Mouse (Mus musculus) testis, postnatal 14 days (tissue): Measurements from ENCODE around the gene Dennd1b.

Source experiments
- DNase-seq: peaks from one replicate; pipeline ENCODE4 v3.0.0; 2021; ENCODE audit warnings: low spot score

Dennd1b gene

DNA sequence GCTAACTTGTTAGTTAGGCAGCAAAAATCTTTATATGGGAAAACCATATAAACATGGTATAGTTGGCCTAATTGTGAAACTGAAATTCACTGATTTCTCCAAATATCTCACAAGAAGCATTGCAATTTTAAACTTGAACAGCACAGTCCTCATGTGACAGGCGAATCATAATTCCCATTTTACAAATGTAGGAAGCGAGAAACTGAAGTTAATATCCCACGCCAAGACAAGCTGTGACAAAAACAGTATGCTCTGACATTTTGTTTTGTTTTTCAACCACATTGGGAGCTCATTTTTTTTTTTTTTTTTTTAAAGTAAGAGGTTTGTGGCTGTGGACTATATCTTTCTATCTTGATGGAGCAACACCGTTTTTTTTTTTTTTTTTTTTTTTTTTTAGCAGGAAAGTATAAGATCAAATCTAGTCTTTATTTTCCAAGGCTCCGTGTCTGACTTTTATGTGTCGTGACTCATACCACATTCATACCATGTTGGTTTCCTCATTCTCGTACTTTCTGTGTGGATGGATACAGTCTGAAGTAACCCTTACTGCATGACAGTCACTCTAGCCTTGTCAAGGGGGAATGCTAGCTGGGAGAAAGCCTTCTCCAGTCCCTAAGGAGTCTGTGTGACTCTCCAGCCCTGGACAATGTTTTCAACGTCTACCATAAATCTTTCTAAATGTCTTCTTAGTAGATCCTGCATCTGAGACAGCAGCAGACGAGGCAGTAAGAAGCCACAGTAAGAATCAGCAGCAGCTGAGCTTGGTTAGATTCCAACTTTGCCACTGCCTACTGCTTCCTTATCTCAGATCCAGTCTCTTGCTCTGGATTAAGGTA lies 751 bp upstream of the Dennd1b start:
- DNase-seq: no peak

DNA sequence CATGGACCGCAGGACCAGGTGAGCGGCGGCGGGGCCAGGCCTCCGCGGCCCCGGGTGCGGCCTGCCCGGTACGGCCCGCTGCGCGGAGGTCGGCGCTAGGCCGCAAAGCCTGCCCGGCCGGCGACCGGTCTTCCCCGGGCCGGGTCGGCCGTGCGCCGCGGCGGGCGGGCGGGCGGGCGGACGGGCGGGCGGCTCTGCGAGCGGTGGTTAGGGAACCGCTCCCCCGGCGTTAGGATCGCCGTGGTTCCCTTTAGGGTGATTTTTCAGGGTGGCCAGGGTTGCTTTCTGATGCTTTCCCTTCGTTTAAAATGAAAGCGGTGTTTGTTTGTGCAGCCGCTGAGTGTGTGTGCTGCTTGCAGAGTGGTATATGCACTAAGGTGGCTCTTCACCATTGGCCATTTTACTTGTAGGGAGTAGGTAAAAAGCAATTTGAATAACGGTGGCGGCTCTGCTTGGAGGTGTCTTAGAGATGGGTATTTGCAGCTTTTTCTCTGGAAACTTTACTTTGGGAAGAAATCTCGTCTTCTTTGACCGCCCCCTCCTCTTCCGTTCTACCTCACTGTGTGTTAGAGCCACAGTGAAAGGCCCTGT lies 728 bp downstream of the Dennd1b start:
- DNase-seq: peak; percentile 74

DNA sequence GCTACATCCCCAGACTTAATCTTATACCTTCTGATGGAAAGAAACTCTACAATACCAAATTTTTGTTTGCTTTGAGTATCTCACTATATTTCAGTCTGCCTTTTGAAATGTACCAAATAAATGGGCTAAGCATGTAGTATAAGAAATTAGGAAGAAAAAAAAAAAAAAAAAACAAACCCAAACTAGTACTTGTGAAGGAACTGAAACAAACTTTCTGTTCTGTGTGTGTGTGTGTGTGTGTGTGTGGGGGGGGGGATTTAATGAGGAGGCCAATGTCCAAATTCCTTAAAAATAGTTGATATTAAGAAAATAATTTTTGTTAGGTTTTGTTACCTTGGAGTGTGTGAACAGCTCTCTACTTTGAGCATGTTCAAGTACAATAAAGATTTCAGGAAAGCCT lies 1.8 kb downstream of the Dennd1b start:
- no peak for DNase-seq

DNA sequence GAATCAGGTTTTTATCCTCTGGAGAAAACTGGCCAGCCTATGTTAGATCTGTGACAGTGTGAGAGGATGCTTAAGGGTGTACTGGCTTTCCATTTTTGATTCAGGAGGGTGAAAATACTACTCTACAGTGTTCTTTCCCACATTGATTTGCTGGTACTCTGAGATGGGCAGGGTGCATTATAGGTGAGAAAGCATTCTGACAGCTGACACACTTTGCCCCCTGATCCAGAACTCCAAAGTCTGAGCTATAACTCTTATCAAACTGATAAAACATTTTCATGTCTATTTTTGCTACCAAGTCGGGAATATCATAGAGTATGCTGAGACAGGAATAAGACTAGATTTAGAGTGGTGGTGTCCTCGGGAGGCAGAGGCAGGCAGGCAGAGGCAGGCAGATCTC lies 2.3 kb downstream of the Dennd1b start:
- DNase-seq: no peak

- DNase-seq: no peak
These were observed 4.2 kb downstream of the Dennd1b start for GRCm38 (mm10) chr1:138967450-138967849.

DNA sequence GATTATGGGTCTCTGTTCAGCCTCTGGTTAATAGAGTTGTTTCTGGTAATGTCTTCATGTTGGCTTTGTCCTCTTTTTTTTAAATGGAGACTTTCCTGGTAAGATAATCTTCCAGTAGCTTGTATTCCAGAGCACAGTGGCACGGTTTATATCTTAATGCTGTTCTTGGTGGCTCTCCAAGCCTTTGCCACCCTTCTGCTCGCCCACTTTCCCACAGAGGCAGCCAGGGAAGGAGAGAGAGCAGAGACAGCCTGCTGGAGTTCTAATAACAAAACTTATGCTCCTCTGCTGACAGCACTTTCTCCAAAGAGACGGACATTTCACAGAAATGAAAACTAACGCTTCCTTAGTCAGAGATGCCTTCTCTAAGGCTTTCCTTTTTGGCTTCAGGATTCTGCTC lies 6.8 kb downstream of the Dennd1b start:
- DNase-seq: no peak

DNA sequence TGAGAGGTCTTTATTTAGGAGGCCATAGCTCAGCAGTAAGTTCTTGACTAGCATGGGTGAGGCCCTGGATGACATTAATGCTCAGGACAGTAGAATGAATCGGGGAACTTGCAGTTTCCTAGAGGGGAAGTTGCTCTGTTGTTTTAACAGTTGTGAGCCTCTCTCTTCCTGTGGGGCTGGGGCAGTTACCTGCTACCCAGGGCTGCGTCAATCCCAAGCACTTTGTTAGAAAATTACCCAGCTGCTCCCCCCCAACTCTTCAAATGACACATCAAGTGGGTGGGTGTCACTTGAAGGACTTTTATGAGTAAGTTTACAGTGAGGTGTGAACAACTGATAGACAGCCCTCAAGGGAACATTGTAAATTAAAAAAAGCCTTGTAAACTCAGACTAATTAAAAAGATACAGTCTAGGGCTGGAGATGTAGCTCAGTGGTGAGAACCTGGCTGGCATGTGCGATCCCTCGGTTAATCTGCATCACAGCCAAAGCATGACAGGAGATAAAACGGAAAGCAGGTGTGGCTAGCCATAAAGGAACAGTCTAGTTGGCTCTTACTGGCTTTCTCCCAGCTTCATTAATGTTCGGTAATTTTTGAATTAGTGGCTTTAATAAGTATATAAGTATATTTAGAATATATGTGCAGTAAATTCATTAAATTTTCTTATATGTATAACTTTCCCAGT lies 10.4 kb downstream of the Dennd1b start:
- no peak for DNase-seq

GRCm38 (mm10) chr1:138974836-138975235 lies 11.6 kb downstream of the Dennd1b start:
- no peak for DNase-seq

GRCm38 (mm10) chr1:138975945-138976344 lies 12.7 kb downstream of the Dennd1b start:
- no peak for DNase-seq

- DNase-seq: peak; percentile 20
These were observed 19.0 kb downstream of the Dennd1b start for GRCm38 (mm10) chr1:138982203-138982602.

- no peak for DNase-seq
These were observed 19.4 kb downstream of the Dennd1b start for GRCm38 (mm10) chr1:138982611-138983010.

- DNase-seq: no peak
These were observed 19.8 kb downstream of the Dennd1b start for GRCm38 (mm10) chr1:138983064-138983463.

GRCm38 (mm10) chr1:138983465-138983864 lies 20.2 kb downstream of the Dennd1b start:
- no peak for DNase-seq

GRCm38 (mm10) chr1:138984161-138984560 lies 20.9 kb downstream of the Dennd1b start:
- DNase-seq: no peak

GRCm38 (mm10) chr1:138992384-138993138 lies 29.3 kb downstream of the Dennd1b start:
- DNase-seq: peak; percentile 43

DNA sequence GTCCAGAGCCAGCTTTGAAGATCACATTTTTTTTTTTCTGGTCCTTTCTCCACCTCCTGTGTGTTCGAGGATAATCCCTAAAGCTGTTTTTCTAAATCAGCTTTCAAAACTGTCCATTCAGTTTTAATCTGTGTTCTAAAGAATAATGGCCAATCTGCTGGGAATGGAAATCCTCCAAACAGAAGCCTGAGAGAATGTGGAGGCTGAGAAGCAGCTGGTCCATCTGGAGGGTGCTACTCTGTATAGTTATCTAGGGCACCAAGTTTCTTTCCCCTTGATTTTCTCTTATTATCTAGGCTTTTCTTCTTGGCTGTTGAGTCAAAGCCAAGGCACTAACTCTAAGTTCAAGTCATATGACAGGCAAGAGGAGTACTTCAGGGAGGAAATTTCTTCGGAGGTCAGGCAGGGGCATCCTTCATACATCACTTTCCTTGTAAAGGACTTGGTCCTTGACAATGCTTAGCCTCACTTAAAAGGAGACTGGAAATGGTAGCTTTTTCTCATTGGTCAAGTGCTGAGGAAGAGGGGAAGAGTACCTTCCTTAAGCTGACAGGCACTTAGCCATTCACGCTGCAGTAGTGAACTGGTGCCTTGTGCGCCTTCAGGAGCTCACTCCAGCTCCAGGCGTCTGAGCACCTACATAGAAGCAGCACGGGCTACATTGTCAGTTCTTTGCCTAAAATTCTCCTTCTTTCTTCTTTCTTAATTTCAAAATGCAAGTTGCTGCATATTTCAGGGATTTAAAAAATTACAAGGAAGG lies 32.6 kb downstream of the Dennd1b start:
- DNase-seq: no peak

- DNase-seq: no peak
These were observed 33.4 kb downstream of the Dennd1b start for GRCm38 (mm10) chr1:138996663-138997062.

DNA sequence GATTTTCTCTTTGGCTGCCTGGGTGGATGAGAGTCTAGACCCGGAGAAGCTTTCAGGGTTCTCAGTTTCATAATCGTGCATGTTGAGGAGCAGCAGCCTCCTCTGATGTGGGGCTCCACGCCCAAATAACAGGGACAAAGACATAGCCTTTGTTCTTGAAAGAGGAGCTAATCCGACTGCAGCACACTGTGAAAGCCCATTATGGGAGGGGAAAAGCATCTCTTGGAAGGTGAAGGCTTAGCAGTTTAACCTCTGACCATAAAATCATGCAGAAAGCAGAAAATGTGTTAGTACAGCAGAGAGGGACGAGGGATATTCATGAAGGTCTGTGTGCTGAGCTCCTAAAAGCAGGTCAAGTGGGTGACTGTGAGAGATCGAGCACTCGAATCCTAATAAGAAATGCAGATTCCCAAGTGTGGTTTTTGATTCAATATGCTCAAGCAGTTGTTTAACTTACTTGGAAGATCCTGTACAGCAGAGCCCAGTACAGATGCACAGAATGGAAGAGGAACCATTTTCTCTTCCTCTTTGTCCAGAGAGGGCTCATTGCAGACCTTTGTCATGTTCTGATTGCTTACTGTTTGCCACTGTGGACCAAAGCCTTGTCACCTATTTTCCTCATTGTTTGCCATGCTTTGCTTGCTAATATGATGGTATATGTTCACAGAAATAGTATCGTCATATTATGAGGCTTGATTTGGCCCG lies 37.6 kb downstream of the Dennd1b start:
- no peak for DNase-seq

- no peak for DNase-seq
These were observed 40.3 kb downstream of the Dennd1b start for GRCm38 (mm10) chr1:139003503-139003902.

GRCm38 (mm10) chr1:139006000-139006399 lies 42.8 kb downstream of the Dennd1b start:
- no peak for DNase-seq

DNA sequence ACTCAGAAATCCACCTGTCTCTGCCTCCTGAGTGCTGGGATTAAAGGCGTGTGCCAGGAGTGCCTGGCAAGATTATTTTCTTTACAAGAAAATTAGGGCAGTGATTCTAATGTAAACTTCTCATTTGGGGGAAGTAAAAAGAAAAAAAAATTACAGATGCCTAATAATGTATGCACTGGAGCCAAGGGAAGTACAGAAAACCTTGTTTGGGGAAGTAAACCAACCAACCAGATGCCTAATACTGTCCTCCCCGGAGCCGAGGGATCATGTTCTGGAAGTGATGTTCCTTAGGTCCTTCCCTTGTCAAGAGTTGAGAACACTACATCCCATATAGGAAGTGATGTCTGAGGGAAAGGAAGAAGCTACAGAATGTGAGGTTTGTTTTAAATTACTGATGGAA lies 44.2 kb downstream of the Dennd1b start:
- DNase-seq: no peak
